Mouse (Mus musculus): ENCODE results near the gene Spata45. TPM values are rescaled to one million over a fixed set of nuclear protein-coding genes. Genes with fewer than 3 reads are reported as not detected.

The Spata45 gene
- polyA plus RNA-seq, 1 experiment: not detected

DNA sequence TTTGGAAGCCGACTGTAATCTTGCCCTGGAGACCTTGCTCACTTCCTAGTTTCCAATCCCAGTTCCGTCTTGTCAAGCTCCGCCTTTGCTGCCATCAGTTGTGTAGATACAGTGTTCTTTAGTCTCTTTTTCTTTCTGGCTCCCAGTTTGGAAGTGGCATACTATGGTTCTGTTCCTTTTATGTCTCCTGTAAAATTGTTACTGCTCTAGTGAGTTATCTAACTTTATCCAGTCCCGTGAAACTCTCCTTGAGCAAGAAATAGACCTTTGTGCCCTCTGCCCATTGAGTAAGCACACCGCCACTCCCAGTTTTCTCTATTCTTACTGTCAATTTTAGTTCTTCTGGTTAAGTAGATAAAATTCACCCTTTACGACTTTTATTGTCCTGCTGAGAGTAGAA is 35.2 kb downstream of the Spata45 start:
- H3K36me3 ChIP-seq (ENCODE audit: control insufficient read depth): peaks cover 99% of the 10 kb centered on the region

DNA sequence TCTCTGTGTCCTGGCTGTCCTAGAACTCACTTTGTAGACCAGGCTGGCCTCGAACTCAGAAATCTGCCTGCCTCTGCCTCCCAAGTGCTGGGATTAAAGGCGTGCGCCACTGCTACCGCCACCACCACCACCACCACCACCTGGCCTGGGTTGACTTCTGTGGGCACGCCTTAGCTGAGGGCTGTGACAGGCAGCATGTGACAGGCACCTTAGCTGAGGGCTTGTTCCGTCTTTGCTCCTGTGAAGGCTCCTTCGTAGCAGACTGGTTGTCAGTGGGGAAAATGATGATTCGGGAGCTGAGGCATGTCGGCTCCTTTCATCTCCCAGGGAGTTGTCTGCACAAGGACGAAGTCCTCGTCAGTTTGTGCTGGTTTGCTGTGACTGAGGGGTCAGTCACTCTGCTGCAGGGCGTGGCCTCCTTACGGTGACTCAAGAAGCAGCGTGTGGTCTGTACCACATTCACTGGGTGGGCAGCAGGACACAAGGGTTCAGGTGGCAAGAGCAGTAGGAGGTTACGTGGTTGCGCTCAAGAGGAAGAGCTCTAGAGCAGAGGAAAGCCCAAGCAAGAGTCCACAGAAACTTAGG is 36.0 kb downstream of the Spata45 start:
- no peaks in the 10 kb centered on the region for H3K27me3 ChIP-seq (ENCODE audit: control insufficient read depth)
- H3K4me3 ChIP-seq (replicated peaks): no peak overlapping the region
- TF ChIP-seq GATA1 (IDR thresholded peaks at IDR 0.05; ENCODE audit: low read length) (no peak), TAL1 (IDR thresholded peaks at IDR 0.05; ENCODE audit: low read length) (no peak)
- H3K36me3 ChIP-seq (ENCODE audit: control insufficient read depth): peaks cover 100% of the 10 kb centered on the region
- H3K4me1 ChIP-seq (ENCODE audit: control insufficient read depth): peaks cover 4% of the 10 kb centered on the region
- H3K9me3 ChIP-seq (ENCODE audit: control insufficient read depth, low read length): no peaks in the 10 kb centered on the region

More for the DNA sequence above, 35.2 kb downstream of the Spata45 start:
- Histone ChIP-seq H3K27me3 (ENCODE audit: control insufficient read depth) (no peaks in the 10 kb centered on the region), H3K4me3 (replicated peaks) (no peak overlapping the region), H3K9me3 (ENCODE audit: control insufficient read depth, low read length) (no peaks in the 10 kb centered on the region), H3K4me1 (ENCODE audit: control insufficient read depth) (peaks cover 4% of the 10 kb centered on the region)
- no peak for TF ChIP-seq GATA1 (IDR thresholded peaks at IDR 0.05; ENCODE audit: low read length)

DNA sequence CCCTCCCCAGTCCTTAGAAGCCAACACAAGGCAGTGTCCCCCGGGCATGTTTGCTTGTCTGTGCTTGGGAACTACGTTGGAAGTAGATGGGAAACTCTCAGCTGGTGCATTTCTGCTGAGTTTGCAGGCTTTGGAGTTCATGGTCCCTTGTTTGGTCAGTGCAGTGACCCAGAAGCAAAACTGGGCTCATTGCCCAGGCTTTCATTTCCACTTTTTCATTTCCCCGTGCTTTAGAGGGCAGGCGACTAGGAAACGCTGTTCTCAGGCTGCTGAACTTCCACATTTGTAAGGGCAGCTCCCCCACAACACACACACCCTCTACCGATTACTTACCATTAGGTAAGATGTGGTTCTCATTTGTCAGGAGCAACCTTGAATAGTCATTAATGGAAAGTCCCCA is 36.6 kb downstream of the Spata45 start:
- TF ChIP-seq TAL1 (IDR thresholded peaks at IDR 0.05; ENCODE audit: low read length) (no peak), GATA1 (IDR thresholded peaks at IDR 0.05; ENCODE audit: low read length) (no peak)
- Histone ChIP-seq H3K9me3 (ENCODE audit: control insufficient read depth, low read length) (no peaks in the 10 kb centered on the region), H3K4me3 (replicated peaks) (no peak overlapping the region), H3K27me3 (ENCODE audit: control insufficient read depth) (no peaks in the 10 kb centered on the region), H3K36me3 (ENCODE audit: control insufficient read depth) (peaks cover 100% of the 10 kb centered on the region), H3K4me1 (ENCODE audit: control insufficient read depth) (peaks cover 4% of the 10 kb centered on the region)

DNA sequence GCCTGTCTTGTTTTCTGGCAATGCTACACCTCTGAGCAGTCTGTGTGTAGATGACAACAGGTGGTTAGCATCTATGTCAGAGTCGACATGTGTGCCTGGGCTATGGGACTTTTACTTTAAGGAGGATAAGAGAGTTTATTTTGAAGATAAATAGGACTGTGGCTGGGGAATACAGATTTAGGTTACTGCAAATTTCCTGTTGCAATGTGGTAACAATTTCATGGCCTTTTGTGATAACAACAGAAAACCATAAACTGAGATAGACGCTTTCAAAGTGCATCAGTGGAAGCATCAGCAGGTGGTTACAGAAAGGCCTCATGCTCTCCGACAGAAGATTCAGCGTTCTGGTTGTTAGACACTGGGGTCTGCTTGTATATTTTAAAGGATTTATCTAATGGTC is 37.0 kb downstream of the Spata45 start:
- H3K27me3 ChIP-seq (ENCODE audit: control insufficient read depth): no peaks in the 10 kb centered on the region
- H3K4me3 ChIP-seq (replicated peaks): no peak overlapping the region
- no peak for TF ChIP-seq TAL1 (IDR thresholded peaks at IDR 0.05; ENCODE audit: low read length)
- TF ChIP-seq GATA1 (IDR thresholded peaks at IDR 0.05; ENCODE audit: low read length): no peak
- H3K9me3 ChIP-seq (ENCODE audit: control insufficient read depth, low read length): no peaks in the 10 kb centered on the region
- H3K4me1 ChIP-seq (ENCODE audit: control insufficient read depth): peaks cover 4% of the 10 kb centered on the region
- H3K36me3 ChIP-seq (ENCODE audit: control insufficient read depth): peaks cover 100% of the 10 kb centered on the region

DNA sequence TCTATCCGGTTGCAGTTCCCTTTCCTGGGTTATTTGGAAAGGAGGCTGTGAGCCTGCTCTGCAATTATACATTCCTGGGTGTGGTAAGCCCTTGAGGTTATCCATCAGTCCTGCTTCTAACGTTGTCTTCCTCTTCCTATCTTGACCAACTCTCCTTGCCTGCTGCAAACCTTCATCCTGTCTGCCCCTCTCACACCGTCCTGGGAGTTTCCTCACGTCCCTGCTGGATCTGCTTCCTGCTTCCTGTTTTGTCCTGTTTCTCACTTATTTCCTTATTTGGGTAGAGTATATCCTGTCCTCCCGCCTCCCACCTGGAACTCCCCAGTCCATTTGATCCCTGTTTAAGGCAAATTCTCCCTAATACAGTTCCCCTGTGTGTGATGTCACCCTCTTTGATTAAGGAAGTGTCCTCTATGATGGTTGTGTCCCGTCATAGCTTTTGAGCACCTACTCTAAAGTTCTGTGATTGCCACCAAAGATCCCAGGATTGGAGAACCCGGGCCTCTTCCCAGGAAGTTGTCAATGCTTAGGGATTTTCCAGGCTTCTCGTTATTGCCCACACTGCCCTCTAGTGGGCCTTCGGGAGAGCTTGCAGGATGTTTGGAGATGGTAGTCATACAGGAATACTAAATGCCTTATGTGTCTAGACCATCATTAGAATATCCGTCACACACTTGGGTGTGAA is 38.9 kb downstream of the Spata45 start:
- Histone ChIP-seq H3K9me3 (ENCODE audit: control insufficient read depth, low read length) (no peaks in the 10 kb centered on the region), H3K4me3 (replicated peaks) (no peak overlapping the region), H3K4me1 (ENCODE audit: control insufficient read depth) (peaks cover 3% of the 10 kb centered on the region; the same call in 1 of the 2 replicates), H3K36me3 (ENCODE audit: control insufficient read depth) (peaks cover 100% of the 10 kb centered on the region), H3K27me3 (ENCODE audit: control insufficient read depth) (no peaks in the 10 kb centered on the region)
- TF ChIP-seq TAL1 (IDR thresholded peaks at IDR 0.05; ENCODE audit: low read length) (no peak), GATA1 (IDR thresholded peaks at IDR 0.05; ENCODE audit: low read length) (no peak)

DNA sequence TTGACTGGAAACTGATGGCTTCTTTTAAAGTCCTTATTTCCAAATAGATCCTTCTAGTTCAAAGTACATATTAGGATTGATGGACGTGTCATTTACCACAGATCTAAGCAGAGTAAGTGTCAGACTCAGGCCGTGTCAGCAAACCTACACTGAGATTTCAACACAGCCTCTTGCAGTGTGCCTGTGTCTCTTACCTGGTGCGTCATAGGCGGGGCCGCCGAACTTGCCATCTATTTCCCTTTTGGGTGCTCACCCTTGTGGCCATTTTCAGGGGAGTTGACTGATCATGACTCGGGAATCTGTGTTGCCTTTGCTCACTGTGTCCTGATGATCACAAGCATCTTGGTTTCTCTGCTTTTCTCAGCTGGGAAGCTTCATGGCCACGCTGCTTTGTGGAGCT is 46.8 kb downstream of the Spata45 start:
- peaks cover 16% of the 10 kb centered on the region for H3K4me1 ChIP-seq (ENCODE audit: control insufficient read depth)
- H3K9me3 ChIP-seq (ENCODE audit: control insufficient read depth, low read length): no peaks in the 10 kb centered on the region
- no peak overlapping the region for H3K4me3 ChIP-seq (replicated peaks)
- TF ChIP-seq TAL1 (IDR thresholded peaks at IDR 0.05; ENCODE audit: low read length) (no peak), GATA1 (IDR thresholded peaks at IDR 0.05; ENCODE audit: low read length) (no peak)
- no peaks in the 10 kb centered on the region for H3K27me3 ChIP-seq (ENCODE audit: control insufficient read depth)
- H3K36me3 ChIP-seq (ENCODE audit: control insufficient read depth): peaks cover 90% of the 10 kb centered on the region

DNA sequence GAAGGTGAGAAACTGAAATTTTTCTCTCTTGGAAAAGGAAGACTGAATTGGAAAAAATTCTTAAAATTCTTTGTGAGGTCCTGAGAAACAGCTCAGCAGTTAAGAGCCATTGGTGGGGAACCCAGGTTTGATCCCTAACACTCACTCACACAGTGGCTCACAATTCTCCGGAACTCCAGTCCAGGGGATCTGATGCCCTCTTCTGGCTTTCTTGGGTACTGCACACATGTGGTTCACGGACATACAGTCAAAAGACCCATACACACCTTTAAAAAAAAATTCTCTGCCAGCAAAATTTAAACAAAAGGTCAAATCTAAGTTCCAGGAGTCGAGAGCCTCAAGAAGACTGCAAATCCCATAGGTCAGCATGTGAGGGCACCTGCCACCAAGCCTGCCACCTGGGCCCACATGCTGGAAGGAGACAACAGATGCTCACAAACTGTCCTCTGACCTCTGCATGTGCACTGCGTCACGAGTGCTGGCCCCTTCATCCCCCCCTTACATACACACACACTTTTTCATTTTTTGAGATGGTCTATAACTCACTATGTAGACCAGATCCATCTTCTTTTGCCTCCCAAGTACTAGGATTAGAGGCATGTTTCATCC is 48.6 kb downstream of the Spata45 start:
- Histone ChIP-seq H3K9me3 (ENCODE audit: control insufficient read depth, low read length) (no peaks in the 10 kb centered on the region), H3K27me3 (ENCODE audit: control insufficient read depth) (no peaks in the 10 kb centered on the region), H3K36me3 (ENCODE audit: control insufficient read depth) (peaks cover 71% of the 10 kb centered on the region), H3K4me3 (replicated peaks) (no peak overlapping the region), H3K4me1 (ENCODE audit: control insufficient read depth) (peaks cover 31% of the 10 kb centered on the region)
- no peak for TF ChIP-seq GATA1 (IDR thresholded peaks at IDR 0.05; ENCODE audit: low read length)
- TF ChIP-seq TAL1 (IDR thresholded peaks at IDR 0.05; ENCODE audit: low read length): no peak

DNA sequence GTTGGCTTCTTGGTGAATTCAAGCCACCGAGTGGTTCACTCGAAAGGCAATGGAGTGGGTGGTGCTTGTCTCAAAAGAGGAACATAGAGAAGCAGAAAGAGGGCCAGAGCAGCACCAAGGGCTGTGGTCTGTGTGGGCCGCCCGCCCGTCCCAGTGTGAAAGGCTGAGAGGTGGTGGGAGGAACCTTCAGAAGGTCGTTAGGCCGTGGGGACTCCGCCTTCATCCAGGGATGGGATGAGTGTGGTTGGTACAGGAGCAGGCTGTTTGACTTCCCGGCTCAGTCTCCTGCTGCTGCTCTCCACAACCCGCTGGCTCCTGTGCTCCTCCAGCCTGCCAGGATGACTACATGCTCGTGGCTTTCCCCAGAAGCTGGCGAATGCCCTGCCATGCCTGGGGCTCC is 49.2 kb downstream of the Spata45 start:
- H3K4me1 ChIP-seq (ENCODE audit: control insufficient read depth): peaks cover 32% of the 10 kb centered on the region
- no peaks in the 10 kb centered on the region for H3K27me3 ChIP-seq (ENCODE audit: control insufficient read depth)
- H3K36me3 ChIP-seq (ENCODE audit: control insufficient read depth): peaks cover 66% of the 10 kb centered on the region
- H3K9me3 ChIP-seq (ENCODE audit: control insufficient read depth, low read length): no peaks in the 10 kb centered on the region
- TF ChIP-seq TAL1 (IDR thresholded peaks at IDR 0.05; ENCODE audit: low read length) (no peak), GATA1 (IDR thresholded peaks at IDR 0.05; ENCODE audit: low read length) (no peak)
- no peak overlapping the region for H3K4me3 ChIP-seq (replicated peaks)

DNA sequence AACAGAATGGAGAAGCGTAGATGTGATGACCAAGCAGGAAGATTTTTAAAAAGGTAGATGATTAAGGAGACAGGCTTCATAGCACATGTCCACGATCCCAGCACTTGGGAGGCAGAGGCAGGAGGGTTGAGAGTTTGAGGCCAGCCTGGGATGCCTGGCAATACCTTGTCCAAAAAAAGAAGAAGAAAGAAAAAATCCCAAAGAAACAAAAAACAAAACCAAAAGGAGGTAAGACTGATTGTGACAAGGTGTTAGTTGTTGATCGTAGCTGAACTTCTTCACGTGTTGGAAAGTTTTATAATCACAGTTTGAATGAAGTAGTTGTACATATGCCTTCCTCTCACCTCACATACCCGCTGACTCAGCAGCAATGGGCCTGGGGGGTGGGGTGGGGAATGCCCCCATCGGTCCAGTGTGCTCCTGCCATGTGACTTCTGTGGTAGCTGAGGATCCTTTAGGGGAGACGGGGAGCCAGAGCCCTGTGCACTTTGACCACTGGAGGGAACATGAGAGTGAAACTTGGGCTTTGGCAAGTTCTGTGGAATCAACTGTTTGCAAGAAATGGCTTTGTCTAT is 50.0 kb downstream of the Spata45 start:
- no peaks in the 10 kb centered on the region for H3K9me3 ChIP-seq (ENCODE audit: control insufficient read depth, low read length)
- no peak overlapping the region for H3K4me3 ChIP-seq (replicated peaks)
- peaks cover 59% of the 10 kb centered on the region for H3K36me3 ChIP-seq (ENCODE audit: control insufficient read depth)
- peaks cover 32% of the 10 kb centered on the region for H3K4me1 ChIP-seq (ENCODE audit: control insufficient read depth)
- TF ChIP-seq TAL1 (IDR thresholded peaks at IDR 0.05; ENCODE audit: low read length) (no peak), GATA1 (IDR thresholded peaks at IDR 0.05; ENCODE audit: low read length) (no peak)
- H3K27me3 ChIP-seq (ENCODE audit: control insufficient read depth): no peaks in the 10 kb centered on the region
